Mouse (Mus musculus): ENCODE data around the gene Phtf2. TPM values are rescaled to one million over a fixed set of nuclear protein-coding genes. Genes with fewer than 3 reads are reported as not detected.
A peak's percentile ranks its signal among the peaks of the same experiment; 100 is the strongest.
"Not testable (repeated sequence)": the region's sequence is repeated elsewhere in the genome, so short reads cannot be mapped to it uniquely, and the experiment has no call there.

Gene Phtf2
- total and polyA plus RNA-seq, 3 experiments: 14.3 to 75.2 (median 61.2) TPM

DNA sequence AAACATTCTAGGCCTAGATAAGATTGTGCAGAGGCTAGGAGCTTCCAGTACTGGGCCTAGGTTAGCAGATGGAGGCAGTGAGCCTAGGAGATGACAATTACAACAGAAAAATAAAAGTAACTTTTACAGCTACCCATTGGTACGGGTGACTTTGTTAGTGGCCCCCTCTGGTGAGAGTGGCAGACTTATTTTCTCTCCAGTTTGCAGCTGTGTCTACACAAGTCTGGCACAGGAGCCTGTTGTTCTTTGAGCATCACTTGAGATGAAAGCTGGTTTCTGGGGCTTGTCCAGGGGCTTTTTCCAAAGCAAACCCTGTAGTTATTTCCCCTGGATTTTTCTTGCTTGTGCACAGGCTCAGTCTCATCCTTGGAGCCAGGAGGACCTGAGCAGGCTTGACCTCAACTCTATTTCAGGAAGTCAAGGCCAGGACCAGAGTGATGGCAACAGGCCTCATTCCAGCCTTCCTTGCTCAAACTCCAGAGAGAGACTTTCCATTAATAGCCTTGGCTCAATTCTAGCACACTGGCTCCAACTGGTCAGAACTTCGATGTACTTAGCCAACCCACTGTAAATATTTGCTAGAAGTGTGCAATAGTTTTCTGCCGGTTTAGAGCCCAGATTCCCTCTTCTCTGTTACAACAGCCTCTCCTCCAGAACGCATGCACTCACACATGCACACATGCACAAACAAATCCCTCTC lies 161.6 kb downstream of the Phtf2 start:
- peak overlapping the region; percentile 64 for H3K27ac ChIP-seq

DNA sequence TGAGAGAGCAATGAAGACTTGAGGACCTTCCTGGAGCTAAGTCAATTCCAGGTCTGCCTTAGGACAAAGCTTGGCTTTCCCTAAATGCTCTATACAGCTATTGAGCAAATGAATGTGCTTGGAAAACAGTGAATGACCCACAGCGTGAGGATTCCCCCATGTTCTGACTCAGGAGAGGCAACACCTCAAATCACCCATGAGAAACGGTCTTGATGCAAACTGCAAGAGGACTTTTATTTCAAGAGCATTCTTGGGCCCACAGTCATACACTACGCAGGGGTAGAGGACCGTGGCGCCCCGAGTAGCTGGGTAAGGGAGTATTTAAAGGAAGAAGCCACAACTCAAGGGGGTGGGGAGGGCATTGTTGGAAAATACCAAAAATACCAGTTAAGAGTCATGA lies 165.9 kb downstream of the Phtf2 start:
- H3K27me3 ChIP-seq (ENCODE audit: control insufficient read depth, insufficient read depth, low read length); H3K27ac ChIP-seq; H3K9ac ChIP-seq (ENCODE audit: low read depth, low read length); H3K79me2 ChIP-seq (replicated peaks; ENCODE audit: control insufficient read depth, insufficient read depth, low read length); intact Hi-C loops (cut with DNase I); H3K4me3 ChIP-seq; DNase-seq; H3K36me3 ChIP-seq (ENCODE audit: control insufficient read depth, insufficient read depth, low read length); H3K4me1 ChIP-seq (ENCODE audit: control insufficient read depth, insufficient read depth, low read length): not testable (repeated sequence)
- WGBS: 89% methylated on average over 6 of the region's 6 CpGs

More for the DNA sequence above, 161.6 kb downstream of the Phtf2 start:
- DNase-seq: peak; percentile 29 to 67
- Histone ChIP-seq H3K79me2 (replicated peaks; ENCODE audit: control insufficient read depth, insufficient read depth, low read length) (no peaks in the 10 kb centered on the region), H3K27me3 (ENCODE audit: control insufficient read depth, insufficient read depth, low read length) (no peaks in the 10 kb centered on the region), H3K4me3 (no peak overlapping the region), H3K36me3 (ENCODE audit: control insufficient read depth, insufficient read depth, low read length) (peaks cover 4% of the 10 kb centered on the region), H3K9ac (ENCODE audit: low read depth, low read length) (no peak overlapping the region), H3K4me1 (ENCODE audit: control insufficient read depth, insufficient read depth, low read length) (peaks cover 4% of the 10 kb centered on the region)
- TF ChIP-seq CTCF (IDR thresholded peaks at IDR 0.05) (no peak), EP300 (IDR thresholded peaks at IDR 0.05; ENCODE audit: insufficient read depth, low read depth, low read length) (no peak), POLR2A (IDR thresholded peaks at IDR 0.05; ENCODE audit: insufficient read depth, low read depth, low read length) (no peak)
- 33% methylated on average over 4 of the region's 4 CpGs for WGBS
- intact Hi-C loops (cut with DNase I): loop anchor here (5.0 kb wide), 1 partner anchor 42 kb away; no protein-coding TSS in a partner anchor

- H3K4me1 ChIP-seq (ENCODE audit: control insufficient read depth, insufficient read depth, low read length); H3K9ac ChIP-seq (ENCODE audit: low read depth, low read length); DNase-seq; H3K79me2 ChIP-seq (replicated peaks; ENCODE audit: control insufficient read depth, insufficient read depth, low read length); H3K36me3 ChIP-seq (ENCODE audit: control insufficient read depth, insufficient read depth, low read length); intact Hi-C loops (cut with DNase I); H3K27ac ChIP-seq; H3K27me3 ChIP-seq (ENCODE audit: control insufficient read depth, insufficient read depth, low read length); H3K4me3 ChIP-seq: not testable (repeated sequence)
- WGBS: 77% methylated on average over 1 of the region's 1 CpGs
Observed at GRCm38 (mm10) chr5:20714619-20715018, 167.3 kb downstream of the Phtf2 start.

DNA sequence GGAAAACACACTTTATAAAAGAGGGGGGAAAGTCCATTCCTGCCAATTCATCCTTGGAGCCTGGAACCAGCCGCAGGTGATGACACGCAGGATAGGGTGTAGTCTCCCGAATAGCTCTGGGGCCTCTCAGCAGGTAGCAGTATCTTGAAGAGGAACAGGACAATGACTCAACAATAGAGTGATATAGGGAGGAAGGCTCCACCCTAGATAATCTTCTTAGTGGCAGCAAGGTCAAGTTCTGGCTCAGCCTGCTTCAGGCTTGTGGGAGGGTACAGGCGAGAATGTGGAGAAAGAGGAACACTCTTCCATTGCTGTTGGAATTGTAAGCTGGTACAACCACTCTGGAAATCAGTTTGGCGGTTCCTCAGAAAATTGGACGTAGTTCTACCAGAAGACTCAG lies 171.1 kb downstream of the Phtf2 start:
- H3K27ac ChIP-seq; H3K4me3 ChIP-seq; H3K4me1 ChIP-seq (ENCODE audit: control insufficient read depth, insufficient read depth, low read length); H3K36me3 ChIP-seq (ENCODE audit: control insufficient read depth, insufficient read depth, low read length); H3K79me2 ChIP-seq (replicated peaks; ENCODE audit: control insufficient read depth, insufficient read depth, low read length); H3K27me3 ChIP-seq (ENCODE audit: control insufficient read depth, insufficient read depth, low read length); intact Hi-C loops (cut with DNase I); H3K9ac ChIP-seq (ENCODE audit: low read depth, low read length); DNase-seq: not testable (repeated sequence)
- 70% methylated on average over 6 of the region's 6 CpGs for WGBS

Other genes with a start within 250 kb of the Phtf2 start
- 10 to 100 TPM; 20.9 to 28.3 TPM for gene Tmem60, start 67 bp upstream of the Phtf2 start, total RNA-seq (2021)
- 23.3 and 31.7 TPM in 2 replicates for gene Tmem60, start 67 bp upstream of the Phtf2 start, polyA plus RNA-seq (2012; rRNA removed)
- 10 to 100 TPM; 11.5 to 15.1 TPM for gene Rsbn1l, start 74.3 kb upstream of the Phtf2 start, total RNA-seq (2021)
- 3.7 and 8.4 TPM in 2 replicates for gene Rsbn1l, start 74.3 kb upstream of the Phtf2 start, polyA plus RNA-seq (2012; rRNA removed)
- 10 to 100 TPM; 28.8 to 29.0 TPM for gene Ptpn12, start 173.8 kb upstream of the Phtf2 start, total RNA-seq (2021)
- 24.8 and 35.3 TPM in 2 replicates for gene Ptpn12, start 173.8 kb upstream of the Phtf2 start, polyA plus RNA-seq (2012; rRNA removed)

All from heart, adult 2 months (tissue).